Mouse (Mus musculus) lung, embryonic 14.5 days (tissue): ENCODE measurements around the gene Olfr1391. TPM values are rescaled to one million over a fixed set of nuclear protein-coding genes. Genes with fewer than 3 reads are reported as not detected.

Experiments used
- ATAC-seq: fragments of 200-750 bp; cut with Nextera tagmentation; 2 replicates; pipeline ENCODE4 v1.8.0; 2017; ENCODE audit warnings: mild to moderate bottlenecking, moderate TSS enrichment, moderate library complexity; ENCODE audit not compliant: insufficient read depth
- DNase-seq: peaks from one replicate; pipeline ENCODE4 v3.0.0-alpha.2; 2015
- H3K27ac ChIP-seq: fragments of 300-500 bp; sonication (generic); 2 replicates; pipeline ENCODE4 v1.5.1; 2014; ENCODE audit warnings: low read depth, mild to moderate bottlenecking, moderate library complexity
- H3K27me3 ChIP-seq: fragments of 300-500 bp; sonication (generic); 2 replicates; pipeline ENCODE4 v1.6.1; 2014; ENCODE audit warnings: low read length, control low read depth; ENCODE audit not compliant: insufficient read depth
- H3K36me3 ChIP-seq: fragments of 300-500 bp; sonication (generic); 2 replicates; pipeline ENCODE4 v1.6.1; 2014; ENCODE audit warnings: control low read depth; ENCODE audit not compliant: insufficient read depth
- H3K4me1 ChIP-seq: fragments of 300-500 bp; sonication (generic); 2 replicates; pipeline ENCODE4 v1.6.1; 2014; ENCODE audit warnings: antibody characterized with exemption, control low read depth; ENCODE audit not compliant: insufficient read depth
- H3K4me2 ChIP-seq: fragments of 300-500 bp; sonication (generic); 2 replicates; pipeline ENCODE4 v1.6.1; 2014; ENCODE audit warnings: mild to moderate bottlenecking
- H3K4me3 ChIP-seq: fragments of 300-500 bp; sonication (generic); 2 replicates; pipeline ENCODE4 v1.5.1; 2014; ENCODE audit warnings: low read depth, low read length
- H3K9ac ChIP-seq: fragments of 300-500 bp; sonication (generic); 2 replicates; pipeline ENCODE4 v1.6.1; 2014
- H3K9me3 ChIP-seq: fragments of 300-500 bp; sonication (generic); 2 replicates; pipeline ENCODE4 v1.6.1; 2016; ENCODE audit warnings: low read depth, low read length, control low read depth
- CTCF ChIP-seq: IDR thresholded peaks from 2 replicates; pipeline ENCODE4 v1.5.1; 2016; ENCODE audit warnings: antibody characterized with exemption, low read depth
- WGBS: fragments of 180-500 bp; shearing (Covaris S2); extraction: QIAGEN DNeasy Blood & Tissue Kit; methylation state at CpG from one replicate; pipeline ENCODE4 v1.1.7; 2014; 5-methylcytosine and 5-hydroxymethylcytosine counted together
- polyA plus RNA-seq: library from polyadenylated mRNA; unstranded; fragments of >200 nt; fragmentation: Nextera tagmentation; extraction: Ambion mirVana; gene quantifications from 2 replicates; pipeline ENCODE4 v1.2.1, GENCODE M21; 2014

Gene Olfr1391
- polyA plus RNA-seq, 1 experiment from 2014 or later = not detected

DNA sequence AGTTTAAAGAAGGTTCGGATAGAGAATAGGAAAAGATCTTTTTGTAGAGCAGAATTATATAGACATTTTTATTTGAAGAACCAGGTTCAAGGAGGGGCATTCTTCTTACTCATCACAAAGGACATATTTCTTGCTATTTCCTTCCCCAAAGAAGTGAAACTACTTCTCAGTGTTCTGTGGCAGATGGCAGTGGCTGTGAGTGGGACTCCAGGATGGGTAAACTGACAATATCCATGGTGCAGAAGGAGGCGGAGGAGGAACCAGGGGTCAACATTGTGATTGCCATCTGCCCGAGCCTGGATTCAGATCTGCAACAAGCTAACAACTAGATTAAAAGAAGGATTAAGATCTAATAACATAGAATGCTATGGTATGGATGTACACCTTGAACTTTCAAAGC, 4.2 kb downstream of the Olfr1391 start:
- Histone ChIP-seq H3K4me3 (no peak overlapping the region), H3K9ac (no peak overlapping the region), H3K36me3 (no peaks in the 10 kb centered on the region), H3K4me1 (no peaks in the 10 kb centered on the region), H3K27me3 (no peaks in the 10 kb centered on the region), H3K9me3 (no peaks in the 10 kb centered on the region), H3K4me2 (no peak overlapping the region), H3K27ac (no peak overlapping the region)
- 76% methylated on average over 3 of the region's 3 CpGs for WGBS
- no peak for TF ChIP-seq CTCF
- no peak for DNase-seq
- no peak for ATAC-seq

DNA sequence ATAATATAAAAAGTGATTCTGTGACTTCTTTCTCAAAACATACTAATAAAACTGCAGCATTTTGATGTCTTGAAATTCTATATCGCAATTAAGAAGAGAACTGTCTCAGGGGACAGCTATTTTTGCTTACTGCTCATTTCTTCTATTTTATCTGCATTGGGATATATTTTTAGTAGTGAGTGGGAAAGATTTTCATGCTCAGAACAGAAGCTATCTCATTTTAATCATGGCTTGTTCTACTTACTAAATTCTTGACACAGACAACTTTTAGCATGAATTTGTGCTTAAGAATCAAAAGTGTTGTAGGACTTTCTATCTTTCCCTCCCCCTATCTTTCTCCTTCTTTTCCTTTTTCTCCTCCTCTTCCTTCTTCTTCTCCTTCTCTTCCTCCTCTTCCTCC, 7.1 kb downstream of the Olfr1391 start:
- ATAC-seq (no peak), DNase-seq (no peak)
- Histone ChIP-seq H3K9me3 (no peaks in the 10 kb centered on the region), H3K4me2 (no peak overlapping the region), H3K4me3 (no peak overlapping the region), H3K9ac (no peak overlapping the region), H3K27ac (no peak overlapping the region), H3K4me1 (no peaks in the 10 kb centered on the region), H3K36me3 (no peaks in the 10 kb centered on the region), H3K27me3 (no peaks in the 10 kb centered on the region)
- WGBS = 73% methylated on average over 1 of the region's 1 CpGs
- TF ChIP-seq CTCF = no peak

DNA sequence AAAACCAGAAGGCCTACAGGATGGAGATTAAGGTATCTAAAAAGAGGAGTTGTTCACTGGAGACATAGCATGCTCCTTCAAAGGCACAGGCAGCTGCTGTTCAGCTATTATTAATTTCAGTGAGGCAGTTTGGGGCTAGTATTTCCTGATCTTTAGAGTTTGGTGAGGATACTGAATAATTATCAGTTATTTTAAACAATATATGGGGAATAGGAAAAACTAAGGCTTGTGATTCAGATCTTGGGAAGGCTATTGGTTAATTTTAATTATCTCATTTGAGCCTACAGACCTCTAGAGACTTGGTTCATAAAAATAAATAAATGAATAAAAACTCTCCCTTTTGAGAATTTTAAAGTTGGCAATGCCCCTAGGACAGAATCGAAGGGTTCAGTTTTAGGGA, 12.3 kb downstream of the Olfr1391 start, which contains the start of gene Olfr1390:
TSS of gene Olfr1390 (plus strand) at position 301 of the 400 bp plus-strand sequence.
- no peaks in the 10 kb centered on the region for H3K4me1 ChIP-seq
- WGBS = 88% methylated on average over 1 of the region's 1 CpGs
- no peak within 1 kb of the TSS for H3K4me2 ChIP-seq
- no peak for ATAC-seq
- no peak within 1 kb of the TSS for H3K27ac ChIP-seq
- no peaks in the 10 kb centered on the region for H3K9me3 ChIP-seq
- no peak for TF ChIP-seq CTCF
- H3K4me3 ChIP-seq = no peak within 1 kb of the TSS
- H3K27me3 ChIP-seq = no peaks in the 10 kb centered on the region
- no peak within 1 kb of the TSS for H3K9ac ChIP-seq
- DNase-seq = no peak
- no peaks in the 10 kb centered on the region for H3K36me3 ChIP-seq

DNA sequence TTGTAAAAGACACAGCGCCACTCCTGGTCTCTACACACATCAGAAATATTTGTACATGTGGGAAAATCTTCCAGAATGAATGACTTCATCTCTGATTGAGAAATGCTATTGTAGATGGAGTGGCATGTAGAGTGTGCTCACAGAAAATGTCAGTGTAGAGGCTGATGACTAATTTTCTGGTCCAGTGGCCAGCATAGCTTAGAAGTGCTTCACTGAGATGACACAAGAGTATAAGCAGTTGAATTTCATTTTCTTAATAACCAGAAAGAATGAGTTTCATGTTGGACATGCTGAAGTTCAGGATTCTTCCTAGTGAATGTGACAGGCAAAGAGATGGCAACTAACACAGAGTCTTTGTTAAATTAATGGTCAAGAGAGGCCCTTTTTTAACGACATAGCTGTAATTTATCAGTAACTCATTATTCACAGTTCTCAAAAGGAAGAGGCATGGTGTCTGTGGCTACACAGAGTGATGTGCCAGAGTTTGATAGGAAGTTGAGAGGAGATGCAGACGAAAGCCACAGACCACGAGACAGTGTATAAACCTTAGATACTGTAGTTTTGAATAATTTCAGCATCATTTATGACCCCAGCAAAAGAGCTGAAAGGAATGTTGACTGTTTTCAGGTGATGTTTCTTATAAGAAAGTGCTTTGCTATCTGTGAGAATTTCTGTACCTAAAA, 14.7 kb downstream of the Olfr1391 start:
- no peak for TF ChIP-seq CTCF
- WGBS = 56% methylated on average over 4 of the region's 4 CpGs
- no peak overlapping the region for H3K4me2 ChIP-seq
- no peak overlapping the region for H3K27ac ChIP-seq
- DNase-seq = no peak
- H3K9me3 ChIP-seq = no peaks in the 10 kb centered on the region
- no peak overlapping the region for H3K4me3 ChIP-seq
- ATAC-seq = no peak
- no peaks in the 10 kb centered on the region for H3K27me3 ChIP-seq
- no peaks in the 10 kb centered on the region for H3K36me3 ChIP-seq
- no peaks in the 10 kb centered on the region for H3K4me1 ChIP-seq
- H3K9ac ChIP-seq = no peak overlapping the region

Other genes starting within 250 kb of the Olfr1391 start
- 1.2 and 1.8 TPM in 2 replicates for gene Ifi47, start 246.2 kb upstream of the Olfr1391 start, polyA plus RNA-seq
- not detected in 2 replicates for gene Olfr1396, start 207.9 kb upstream of the Olfr1391 start, polyA plus RNA-seq
- not detected in 2 replicates for gene Olfr1395, start 180.5 kb upstream of the Olfr1391 start, polyA plus RNA-seq
- gene Olfr1394, start 168.4 kb upstream of the Olfr1391 start, polyA plus RNA-seq = not detected in 2 replicates
- 0.89 and 1.1 TPM in 2 replicates for gene Btnl9, start 135.6 kb upstream of the Olfr1391 start, polyA plus RNA-seq
- 42.0 and 42.8 TPM in 2 replicates for gene Zfp62, start 119.5 kb upstream of the Olfr1391 start, polyA plus RNA-seq
- gene Mgat1, start 78.6 kb upstream of the Olfr1391 start, polyA plus RNA-seq = 59.3 and 60.0 TPM in 2 replicates
- not detected in 2 replicates for gene Olfr1393, start 44.4 kb upstream of the Olfr1391 start, polyA plus RNA-seq
- not detected in 2 replicates for gene Olfr1392, start 37.5 kb upstream of the Olfr1391 start, polyA plus RNA-seq
- not detected in 2 replicates for gene Olfr10, start 18.0 kb upstream of the Olfr1391 start, polyA plus RNA-seq
- gene Olfr1390, start 12.4 kb downstream of the Olfr1391 start, polyA plus RNA-seq = not detected in 2 replicates
- gene Olfr1389, start 100.3 kb downstream of the Olfr1391 start, polyA plus RNA-seq = not detected in 2 replicates
- 0.16 and 0.17 TPM in 2 replicates for gene Olfr1388, start 113.9 kb downstream of the Olfr1391 start, polyA plus RNA-seq
- not detected in 2 replicates for gene Olfr1387, start 132.6 kb downstream of the Olfr1391 start, polyA plus RNA-seq
- gene Olfr1386, start 142.3 kb downstream of the Olfr1391 start, polyA plus RNA-seq = not detected in 2 replicates
- gene Olfr1385, start 166.3 kb downstream of the Olfr1391 start, polyA plus RNA-seq = not detected in 2 replicates
- not detected in 2 replicates for gene Olfr1384, start 184.0 kb downstream of the Olfr1391 start, polyA plus RNA-seq
- gene Olfr1383, start 196.9 kb downstream of the Olfr1391 start, polyA plus RNA-seq = not detected in 2 replicates
- not detected in 2 replicates for gene Olfr1382, start 205.5 kb downstream of the Olfr1391 start, polyA plus RNA-seq
- not detected in 2 replicates for gene Olfr1381, start 220.7 kb downstream of the Olfr1391 start, polyA plus RNA-seq
- gene Olfr1380, start 234.1 kb downstream of the Olfr1391 start, polyA plus RNA-seq = not detected in 2 replicates